Mouse (Mus musculus) forebrain, embryonic 13.5 days (tissue): ENCODE data around the gene Eif3d. TPM values are rescaled to one million over a fixed set of nuclear protein-coding genes. Genes with fewer than 3 reads are reported as not detected.

ENCODE experiments used
- ATAC-seq: fragments of 200-750 bp; cut with Nextera tagmentation; 2 replicates; pipeline ENCODE4 v1.8.0; 2017
- H3K27ac ChIP-seq: fragments of 300-500 bp; sonication (generic); 2 replicates; pipeline ENCODE4 v1.5.1; 2015; ENCODE audit warnings: inconsistent platforms, mild to moderate bottlenecking, moderate library complexity
- H3K27me3 ChIP-seq: fragments of 300-500 bp; sonication (generic); 2 replicates; pipeline ENCODE4 v1.6.1; 2015; ENCODE audit warnings: mild to moderate bottlenecking, inconsistent platforms
- H3K36me3 ChIP-seq: fragments of 300-500 bp; sonication (generic); 2 replicates; pipeline ENCODE4 v1.6.1; 2015; ENCODE audit warnings: mild to moderate bottlenecking, inconsistent platforms; ENCODE audit not compliant: poor library complexity, severe bottlenecking
- H3K4me1 ChIP-seq: fragments of 300-500 bp; sonication (generic); 2 replicates; pipeline ENCODE4 v1.6.1; 2015; ENCODE audit warnings: inconsistent platforms
- H3K4me2 ChIP-seq: fragments of 300-500 bp; sonication (generic); 2 replicates; pipeline ENCODE4 v1.6.1; 2015; ENCODE audit warnings: inconsistent platforms, mild to moderate bottlenecking, moderate library complexity
- H3K4me3 ChIP-seq: fragments of 300-500 bp; sonication (generic); 2 replicates; pipeline ENCODE4 v1.5.1; 2015; ENCODE audit warnings: mild to moderate bottlenecking, inconsistent platforms
- H3K9ac ChIP-seq: fragments of 300-500 bp; sonication (generic); 2 replicates; pipeline ENCODE4 v1.6.1; 2015; ENCODE audit warnings: mild to moderate bottlenecking, inconsistent platforms
- H3K9me3 ChIP-seq: fragments of 300-500 bp; sonication (generic); replicated peaks from 2 replicates; pipeline ENCODE4 v1.6.1; 2016; ENCODE audit warnings: inconsistent platforms
- WGBS: fragments of 180-500 bp; shearing (Covaris S2); methylation state at CpG from one replicate; pipeline ENCODE4 v1.1.7; 2015; 5-methylcytosine and 5-hydroxymethylcytosine counted together
- polyA plus RNA-seq: library from polyadenylated mRNA; unstranded; fragments of >200 nt; fragmentation: Nextera tagmentation; extraction: Ambion mirVana; gene quantifications from 2 replicates; pipeline ENCODE4 v1.2.1, GENCODE M21; 2015

The Eif3d gene
- polyA plus RNA-seq, 1 experiment from 2014 or later, result 200 TPM

DNA sequence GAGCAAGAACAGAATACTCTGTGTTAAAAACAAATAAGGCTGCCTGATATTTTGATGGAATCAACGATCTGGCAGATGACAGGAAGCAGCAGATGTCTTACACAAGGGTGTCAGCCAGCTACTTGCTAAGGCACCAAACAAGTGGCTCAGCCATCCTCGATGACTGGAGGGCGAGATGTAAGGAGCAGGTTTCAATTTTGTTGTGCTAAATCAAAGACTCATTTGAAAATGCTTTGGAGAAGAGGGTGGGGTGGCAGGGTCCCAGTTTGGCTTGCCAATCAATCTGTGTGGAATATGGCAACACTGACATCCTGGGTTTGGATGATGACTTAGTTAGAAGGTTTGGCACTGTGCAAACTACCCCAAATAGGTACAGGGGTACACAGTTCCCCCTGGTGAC lies 29.1 kb downstream of the Eif3d start:
- peak; percentile 55; the same call in 1 of the 2 replicates for ATAC-seq
- H3K9ac ChIP-seq, result no peak overlapping the region
- no peaks in the 10 kb centered on the region for H3K4me1 ChIP-seq
- H3K36me3 ChIP-seq, result peaks cover 52% of the 10 kb centered on the region
- H3K4me3 ChIP-seq, result no peak overlapping the region
- 82% methylated on average over 3 of the region's 3 CpGs for WGBS
- H3K4me2 ChIP-seq, result no peak overlapping the region
- H3K27me3 ChIP-seq, result no peaks in the 10 kb centered on the region
- no peak overlapping the region for H3K27ac ChIP-seq
- H3K9me3 ChIP-seq, result no peaks in the 10 kb centered on the region

DNA sequence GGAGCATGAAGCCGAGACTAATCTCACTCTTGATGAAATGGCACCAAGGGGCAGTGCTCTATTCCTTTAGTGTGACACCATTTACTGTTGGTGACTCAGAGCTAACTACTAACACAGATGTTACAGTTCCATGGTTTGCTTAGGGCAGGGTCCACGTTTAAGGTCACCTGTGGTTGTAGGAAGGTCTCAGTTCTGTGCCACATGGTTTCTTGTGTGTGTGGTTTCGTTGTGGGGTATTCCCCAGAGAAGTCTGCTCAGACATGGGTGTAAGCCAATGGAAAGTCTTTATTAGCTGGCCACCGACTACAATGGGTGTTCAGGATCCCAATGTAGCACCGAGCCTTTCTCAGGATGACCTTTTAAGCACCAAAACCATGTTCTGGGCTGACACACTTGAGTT lies 32.1 kb downstream of the Eif3d start:
- H3K36me3 ChIP-seq, result peaks cover 21% of the 10 kb centered on the region
- no peak overlapping the region for H3K27ac ChIP-seq
- H3K9ac ChIP-seq, result no peak overlapping the region
- no peak overlapping the region for H3K4me2 ChIP-seq
- no peaks in the 10 kb centered on the region for H3K27me3 ChIP-seq
- WGBS, result 86% methylated on average over 5 of the region's 5 CpGs
- no peaks in the 10 kb centered on the region for H3K9me3 ChIP-seq
- H3K4me3 ChIP-seq, result no peak overlapping the region
- ATAC-seq, result no peak
- peaks cover 13% of the 10 kb centered on the region for H3K4me1 ChIP-seq

DNA sequence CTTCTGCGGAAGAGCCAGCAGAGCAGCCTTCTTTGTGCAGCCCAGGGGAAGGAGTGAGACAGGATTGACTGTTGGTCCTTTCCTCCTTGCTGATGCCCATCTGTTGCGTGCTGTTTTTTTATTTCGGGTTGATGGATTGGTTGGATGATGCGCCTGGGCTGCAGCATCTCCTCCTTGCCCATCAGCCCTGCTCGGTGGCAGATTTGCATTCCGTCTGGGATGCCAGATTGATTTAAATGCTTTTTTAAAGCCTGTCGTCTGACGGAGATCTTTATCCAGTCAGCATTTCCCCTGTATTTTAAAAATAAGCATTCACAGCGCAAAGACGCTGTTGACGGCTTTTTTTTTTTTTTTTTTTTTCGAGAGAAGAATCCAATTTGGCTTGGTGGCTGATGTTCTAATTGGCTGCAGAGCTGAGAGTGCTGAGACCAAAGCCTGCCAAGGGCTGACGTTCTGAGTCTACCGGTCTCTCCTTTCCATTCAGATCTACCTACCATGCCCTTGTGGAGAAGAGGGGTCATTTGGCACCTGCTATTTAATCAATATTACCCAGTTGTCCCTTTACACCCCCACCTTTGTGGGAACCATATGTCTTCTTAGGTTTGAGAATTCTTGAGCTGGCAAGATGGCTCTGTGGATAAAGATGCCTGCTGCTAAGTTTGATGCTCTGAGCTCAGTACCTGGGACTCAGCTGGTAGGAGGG lies 34.8 kb downstream of the Eif3d start:
- Histone ChIP-seq H3K9me3 (no peaks in the 10 kb centered on the region), H3K27ac (no peak overlapping the region), H3K9ac (no peak overlapping the region)

DNA sequence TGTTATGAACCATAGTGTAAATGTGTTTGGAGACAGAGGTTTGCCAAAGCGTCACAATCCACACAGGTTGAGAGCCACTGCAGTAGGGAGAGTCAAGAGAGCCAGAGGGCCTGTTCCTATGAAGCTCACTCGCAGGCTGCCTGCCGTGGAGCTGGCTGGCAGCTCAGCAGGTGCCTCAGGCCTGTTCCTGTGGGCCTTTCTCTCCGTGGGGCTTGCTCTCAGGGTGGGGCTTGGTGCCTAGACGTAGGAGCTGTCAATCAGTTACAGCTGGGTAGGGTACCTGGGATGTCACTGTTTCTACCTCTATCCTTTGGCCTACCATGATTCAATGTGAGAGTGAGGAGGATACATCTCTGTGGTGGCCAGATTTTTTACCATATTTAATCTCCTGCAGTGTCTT lies 35.6 kb downstream of the Eif3d start:
- Histone ChIP-seq H3K27me3 (no peaks in the 10 kb centered on the region), H3K36me3 (no peaks in the 10 kb centered on the region), H3K9me3 (no peaks in the 10 kb centered on the region), H3K4me2 (no peak overlapping the region), H3K27ac (peak overlapping the region; percentile 19; the same call in 1 of the 2 replicates), H3K4me1 (peaks cover 16% of the 10 kb centered on the region), H3K9ac (no peak overlapping the region), H3K4me3 (no peak overlapping the region)
- WGBS, result 65% methylated on average over 5 of the region's 5 CpGs
- no peak; the same call in 1 of the 2 replicates for ATAC-seq

More for the DNA sequence above, 34.8 kb downstream of the Eif3d start:
- Histone ChIP-seq H3K27me3 (no peaks in the 10 kb centered on the region), H3K4me1 (peaks cover 15% of the 10 kb centered on the region), H3K4me3 (no peak overlapping the region), H3K36me3 (no peaks in the 10 kb centered on the region), H3K4me2 (no peak overlapping the region)
- peak; percentile 67; the same call in 1 of the 2 replicates for ATAC-seq
- WGBS, result 76% methylated on average over 14 of the region's 14 CpGs

DNA sequence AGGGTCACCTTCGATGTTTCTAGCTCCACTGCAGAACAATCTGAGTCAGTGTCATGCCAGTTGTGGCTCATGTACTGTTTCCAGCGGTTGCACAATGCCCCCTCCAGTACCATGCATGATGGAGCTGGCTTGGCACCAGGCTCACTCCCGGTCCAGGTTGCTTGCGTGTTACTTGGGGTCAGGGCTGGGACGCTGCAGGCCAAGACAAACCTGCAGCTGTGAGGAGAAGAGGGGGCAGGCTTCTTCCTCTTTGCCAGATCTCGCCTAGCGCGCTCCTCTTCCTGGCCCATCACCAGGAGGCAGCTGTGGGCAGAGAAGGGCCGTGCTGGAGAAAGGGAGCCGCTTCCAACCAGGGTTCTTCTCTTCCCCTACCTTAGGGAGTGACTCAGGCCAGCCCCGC lies 36.3 kb downstream of the Eif3d start:
- 83% methylated on average over 11 of the region's 11 CpGs for WGBS
- Histone ChIP-seq H3K27ac (no peak overlapping the region), H3K4me2 (no peak overlapping the region), H3K27me3 (no peaks in the 10 kb centered on the region), H3K9me3 (no peaks in the 10 kb centered on the region), H3K4me3 (no peak overlapping the region), H3K36me3 (no peaks in the 10 kb centered on the region), H3K9ac (peak overlapping the region; percentile 49), H3K4me1 (peaks cover 23% of the 10 kb centered on the region)
- no peak for ATAC-seq

DNA sequence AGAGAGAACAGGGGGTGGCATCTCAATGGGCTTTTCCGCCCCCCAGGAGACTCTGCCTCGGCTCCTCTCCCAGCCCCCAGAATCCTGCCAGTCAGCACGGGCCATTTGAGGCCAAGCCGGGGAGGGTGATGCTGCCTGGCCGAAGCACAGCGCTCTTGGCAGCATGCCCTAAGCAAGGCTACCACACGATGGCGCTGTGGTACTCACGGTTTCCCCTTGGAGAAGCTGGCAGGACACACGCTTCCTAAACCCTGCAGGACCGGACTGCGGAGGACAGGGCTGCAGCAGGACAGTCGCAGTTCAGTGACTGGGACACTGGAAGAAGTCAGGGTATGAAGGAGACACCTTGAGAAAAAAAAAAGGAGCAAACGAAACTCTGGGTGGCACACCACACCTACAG lies 36.8 kb downstream of the Eif3d start:
- no peaks in the 10 kb centered on the region for H3K9me3 ChIP-seq
- H3K4me2 ChIP-seq, result peak overlapping the region; percentile 43
- no peaks in the 10 kb centered on the region for H3K36me3 ChIP-seq
- 0 out of 2 replicates have a peak overlapping the region, but pooled peaks have one; percentile 1 for H3K4me3 ChIP-seq
- no peaks in the 10 kb centered on the region for H3K27me3 ChIP-seq
- H3K4me1 ChIP-seq, result peaks cover 24% of the 10 kb centered on the region
- ATAC-seq, result peak; percentile 13; the same call in 1 of the 2 replicates
- WGBS, result under 1% methylated on average over 14 of the region's 14 CpGs
- H3K27ac ChIP-seq, result no peak overlapping the region
- H3K9ac ChIP-seq, result peak overlapping the region; percentile 49

DNA sequence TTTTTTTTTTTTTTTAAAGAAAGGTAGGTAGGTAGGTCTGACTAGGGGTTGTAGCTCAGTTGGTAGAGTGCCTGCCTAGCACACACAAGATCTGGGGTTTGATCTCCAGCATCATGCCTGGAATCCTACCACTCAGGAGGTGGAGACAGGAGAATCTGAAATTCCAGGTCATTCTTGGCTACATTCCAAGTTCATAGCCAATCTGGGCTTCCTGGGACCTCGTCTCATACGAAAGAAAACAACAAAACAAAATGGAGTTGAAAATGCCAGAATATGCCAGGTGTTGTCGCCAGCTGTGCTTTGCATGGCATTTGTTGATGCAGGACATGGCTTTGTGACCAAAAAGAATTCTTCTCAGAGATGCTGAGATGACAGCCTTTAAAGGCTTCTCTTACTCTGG lies 37.4 kb downstream of the Eif3d start:
- Histone ChIP-seq H3K27ac (no peak overlapping the region), H3K4me2 (peak overlapping the region; percentile 43; the same call in 1 of the 2 replicates), H3K4me3 (no peak overlapping the region), H3K4me1 (peaks cover 25% of the 10 kb centered on the region), H3K27me3 (no peaks in the 10 kb centered on the region), H3K9ac (no peak overlapping the region), H3K9me3 (no peaks in the 10 kb centered on the region), H3K36me3 (no peaks in the 10 kb centered on the region)
- 62% methylated on average over 3 of the region's 3 CpGs for WGBS
- ATAC-seq, result no peak

DNA sequence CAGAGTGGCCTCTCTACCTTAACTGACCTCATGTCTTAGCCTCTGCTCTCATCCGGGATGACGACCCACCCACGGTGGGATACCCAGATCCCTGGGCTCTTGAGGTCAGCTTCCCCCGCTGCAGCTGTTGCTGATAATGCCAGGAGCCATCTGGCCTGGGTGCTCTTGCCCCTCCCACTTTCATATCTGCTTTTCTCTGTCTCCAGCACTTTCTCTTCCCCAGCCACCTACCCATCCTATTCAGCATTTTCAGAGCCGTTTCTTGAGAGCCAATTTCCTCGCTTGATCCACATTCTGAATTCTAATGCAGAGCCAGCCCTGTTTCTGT lies 39.0 kb downstream of the Eif3d start:
- Histone ChIP-seq H3K4me1 (peaks cover 38% of the 10 kb centered on the region), H3K4me3 (no peak overlapping the region), H3K4me2 (no peak overlapping the region), H3K27ac (no peak overlapping the region), H3K36me3 (peaks cover 7% of the 10 kb centered on the region), H3K27me3 (no peaks in the 10 kb centered on the region), H3K9me3 (no peaks in the 10 kb centered on the region), H3K9ac (no peak overlapping the region)
- no peak for ATAC-seq
- WGBS, result 84% methylated on average over 6 of the region's 6 CpGs

DNA sequence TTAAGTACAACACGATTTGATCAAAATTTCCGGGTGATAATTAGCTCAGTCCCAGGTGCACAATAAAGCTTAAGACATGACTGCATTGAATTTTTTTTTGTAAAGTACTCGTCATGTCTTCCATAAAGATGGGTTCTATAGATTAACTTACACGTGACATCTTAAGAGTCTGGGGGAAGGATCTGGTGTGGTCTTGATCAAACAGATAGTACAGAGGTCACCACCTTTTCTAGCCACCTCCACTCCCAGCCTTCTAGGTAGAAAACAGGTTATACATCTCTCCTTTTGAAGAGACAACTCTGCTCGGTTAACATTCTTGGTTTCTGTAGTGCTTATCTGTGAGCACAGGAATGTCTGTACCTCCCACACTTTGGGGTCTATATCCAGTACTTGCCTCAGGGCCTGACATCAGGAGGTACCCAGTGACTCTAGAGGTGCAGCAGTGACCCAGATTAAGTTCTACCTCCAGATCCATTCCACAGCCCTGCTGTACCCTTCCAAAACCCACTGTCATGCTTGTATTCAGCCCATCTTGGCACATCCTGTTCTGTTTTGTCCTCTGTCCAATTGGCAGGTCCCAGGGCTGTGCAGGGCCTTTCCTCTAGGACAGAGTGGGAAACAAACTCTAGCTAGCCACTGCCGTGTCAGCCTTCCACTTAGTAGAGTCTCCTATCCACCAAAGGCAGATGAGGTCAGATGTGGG lies 39.5 kb downstream of the Eif3d start:
- H3K36me3 ChIP-seq, result peaks cover 12% of the 10 kb centered on the region
- no peaks in the 10 kb centered on the region for H3K9me3 ChIP-seq
- H3K27ac ChIP-seq, result no peak overlapping the region
- WGBS, result 81% methylated on average over 6 of the region's 6 CpGs
- no peak overlapping the region for H3K4me3 ChIP-seq
- no peak for ATAC-seq
- H3K4me1 ChIP-seq, result peaks cover 38% of the 10 kb centered on the region
- H3K4me2 ChIP-seq, result no peak overlapping the region
- H3K27me3 ChIP-seq, result no peaks in the 10 kb centered on the region
- no peak overlapping the region for H3K9ac ChIP-seq

DNA sequence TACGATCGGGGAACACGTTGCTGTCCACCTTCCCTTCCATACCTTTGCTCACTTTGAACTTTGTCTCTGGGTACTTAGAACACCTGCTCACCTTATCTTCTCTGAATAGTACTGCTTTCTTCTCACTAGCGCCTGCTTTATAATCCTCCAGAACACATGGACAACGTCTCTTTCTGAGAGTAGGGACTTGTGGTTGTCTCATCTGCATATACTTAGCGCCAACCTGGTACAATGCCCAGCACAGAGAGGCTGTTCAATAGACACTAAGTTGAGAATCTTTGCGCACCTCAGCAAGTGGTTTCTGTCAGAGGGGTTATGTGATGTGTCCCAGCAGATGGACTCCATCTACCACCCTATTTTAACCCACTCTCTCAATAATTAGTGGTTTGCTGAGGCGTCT lies 40.8 kb downstream of the Eif3d start:
- Histone ChIP-seq H3K4me3 (peak overlapping the region; percentile 73), H3K9me3 (no peaks in the 10 kb centered on the region), H3K4me2 (peak overlapping the region; percentile 73), H3K27me3 (no peaks in the 10 kb centered on the region), H3K36me3 (peaks cover 21% of the 10 kb centered on the region), H3K27ac (no peak overlapping the region), H3K4me1 (peaks cover 36% of the 10 kb centered on the region), H3K9ac (peak overlapping the region; percentile 70)
- ATAC-seq, result no peak
- 57% methylated on average over 8 of the region's 8 CpGs for WGBS

DNA sequence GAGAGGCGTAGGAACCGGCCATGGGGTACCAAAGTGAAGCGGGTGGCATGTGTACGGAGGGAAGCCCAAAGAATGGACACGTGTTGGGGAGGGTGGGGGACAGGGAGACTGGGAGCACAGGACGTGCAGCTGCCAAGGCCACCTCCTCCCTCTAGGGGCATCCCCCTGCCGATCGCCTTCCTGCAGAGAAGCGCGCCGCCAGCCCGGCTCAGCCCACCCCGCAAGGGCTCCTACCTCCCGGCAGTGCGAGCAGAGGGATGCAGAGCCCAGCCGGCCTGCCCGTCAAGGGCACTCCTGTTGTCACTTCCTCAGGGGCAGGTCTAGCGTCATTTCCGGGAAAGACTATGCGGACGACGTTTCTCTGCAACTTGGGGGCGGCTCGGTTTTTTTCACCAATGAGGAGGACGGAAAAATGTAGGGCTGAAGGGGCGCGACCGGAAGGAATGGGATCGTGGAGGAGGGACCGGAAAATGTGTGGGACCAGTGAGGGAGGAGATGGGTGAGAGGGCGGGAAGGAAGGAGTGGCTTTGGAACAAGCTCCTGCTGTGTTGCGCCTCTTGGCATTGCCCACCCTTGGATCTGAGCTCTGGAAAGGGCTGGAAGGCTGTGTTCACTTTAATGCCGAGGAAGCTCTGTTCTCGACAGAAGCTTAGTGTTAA lies 41.8 kb downstream of the Eif3d start, which contains the start of gene Txn2:
Gene Txn2, minus strand, starts transcription at position 334 of the 659 bp plus-strand sequence.
- Histone ChIP-seq H3K9me3 (no peaks in the 10 kb centered on the region), H3K27ac (peak within 1 kb of the TSS; percentile 90), H3K9ac (peak within 1 kb of the TSS; percentile 79), H3K36me3 (peaks cover 31% of the 10 kb centered on the region), H3K27me3 (no peaks in the 10 kb centered on the region), H3K4me2 (peak within 1 kb of the TSS; percentile 73), H3K4me3 (peak within 1 kb of the TSS; percentile 73), H3K4me1 (peaks cover 28% of the 10 kb centered on the region)
- peak; percentile 98 for ATAC-seq
- WGBS, result under 1% methylated on average over 34 of the region's 34 CpGs

DNA sequence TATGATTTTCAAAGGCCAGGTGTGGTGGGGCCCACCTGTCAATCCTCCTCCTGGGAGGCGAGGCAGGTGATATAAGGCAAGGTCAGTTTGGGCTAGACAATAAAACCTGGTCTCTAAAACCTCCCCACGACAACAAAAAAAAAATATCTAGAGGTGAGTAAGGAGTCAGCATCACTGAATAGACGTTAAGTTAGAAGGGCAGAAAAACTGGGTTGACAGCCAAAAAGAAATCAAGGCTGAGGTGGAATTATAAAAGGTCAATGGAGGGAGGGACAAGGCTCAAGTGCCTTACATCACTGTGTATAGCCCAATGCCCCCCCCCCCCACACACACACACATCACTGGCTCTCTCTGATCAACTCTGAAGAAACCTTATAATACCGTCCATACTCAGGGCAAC lies 42.5 kb downstream of the Eif3d start:
- 28% methylated on average over 4 of the region's 4 CpGs for WGBS
- no peaks in the 10 kb centered on the region for H3K9me3 ChIP-seq
- H3K27ac ChIP-seq, result no peak overlapping the region
- H3K27me3 ChIP-seq, result no peaks in the 10 kb centered on the region
- peaks cover 23% of the 10 kb centered on the region for H3K4me1 ChIP-seq
- peaks cover 38% of the 10 kb centered on the region for H3K36me3 ChIP-seq
- peak overlapping the region; percentile 73 for H3K4me2 ChIP-seq
- H3K9ac ChIP-seq, result peak overlapping the region; percentile 79
- 0 out of 2 replicates have a peak, but pooled peaks have one; percentile 7 for ATAC-seq
- H3K4me3 ChIP-seq, result peak overlapping the region; percentile 73
